Mouse (Mus musculus) c-Kit-positive CD71-positive TER-119-negative erythroid progenitor cells, embryonic 14.5 days (primary cell): ENCODE results near the gene Ctsr.
"Not testable (repeated sequence)": the region's sequence is repeated elsewhere in the genome, so short reads cannot be mapped to it uniquely, and the experiment has no call there.

Experiments used
- DNase-seq: peaks from one replicate; pipeline ENCODE4 v3.0.0-alpha.2; 2013; ENCODE audit warnings: low read depth

Gene Ctsr

DNA sequence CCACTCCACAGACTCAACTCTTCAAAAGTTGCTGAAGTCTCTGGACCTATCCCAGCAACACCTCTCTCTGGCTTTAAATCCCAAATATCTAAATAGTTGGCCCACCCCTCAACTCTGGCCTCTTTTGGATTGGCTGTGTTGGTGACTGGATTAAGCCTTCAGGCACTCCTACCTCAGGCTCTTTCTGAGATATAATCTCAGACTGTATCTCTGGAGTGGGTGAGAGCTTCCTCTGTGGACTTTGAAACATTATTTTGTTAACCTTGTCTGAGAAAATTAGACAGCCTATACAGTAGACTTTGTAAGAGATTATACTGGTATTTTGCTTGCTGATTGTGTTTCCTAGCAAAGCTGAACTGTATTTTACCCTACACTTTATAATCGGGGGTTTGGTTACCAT, at the start of gene Ctsr:
Gene Ctsr (minus strand): TSS at position 101 of the 400 bp plus-strand sequence.
- DNase-seq: no peak

DNA sequence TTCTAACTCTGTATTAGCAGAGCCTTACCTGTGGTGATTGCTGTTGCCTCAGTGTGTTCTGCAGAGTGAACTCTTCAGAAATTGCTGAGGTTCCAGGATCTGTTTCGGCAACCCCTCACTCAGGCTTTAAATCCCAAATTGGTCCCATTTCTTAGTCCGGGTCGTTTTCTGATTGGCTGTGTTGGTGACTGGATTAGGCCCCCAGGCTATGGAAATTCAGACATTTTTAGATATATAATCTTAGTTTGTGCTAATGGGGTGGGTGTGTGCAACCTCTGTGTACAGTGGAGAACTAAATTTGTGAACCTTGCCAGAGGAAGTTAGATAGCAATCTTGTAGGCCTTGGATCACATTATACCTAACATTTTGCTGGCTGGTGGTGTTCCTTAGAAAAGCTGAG, 39.3 kb upstream of the Ctsr start, which contains the start of gene Cts6:
Gene Cts6 (minus strand): TSS at position 101 of the 400 bp plus-strand sequence.
- DNase-seq: no peak

DNA sequence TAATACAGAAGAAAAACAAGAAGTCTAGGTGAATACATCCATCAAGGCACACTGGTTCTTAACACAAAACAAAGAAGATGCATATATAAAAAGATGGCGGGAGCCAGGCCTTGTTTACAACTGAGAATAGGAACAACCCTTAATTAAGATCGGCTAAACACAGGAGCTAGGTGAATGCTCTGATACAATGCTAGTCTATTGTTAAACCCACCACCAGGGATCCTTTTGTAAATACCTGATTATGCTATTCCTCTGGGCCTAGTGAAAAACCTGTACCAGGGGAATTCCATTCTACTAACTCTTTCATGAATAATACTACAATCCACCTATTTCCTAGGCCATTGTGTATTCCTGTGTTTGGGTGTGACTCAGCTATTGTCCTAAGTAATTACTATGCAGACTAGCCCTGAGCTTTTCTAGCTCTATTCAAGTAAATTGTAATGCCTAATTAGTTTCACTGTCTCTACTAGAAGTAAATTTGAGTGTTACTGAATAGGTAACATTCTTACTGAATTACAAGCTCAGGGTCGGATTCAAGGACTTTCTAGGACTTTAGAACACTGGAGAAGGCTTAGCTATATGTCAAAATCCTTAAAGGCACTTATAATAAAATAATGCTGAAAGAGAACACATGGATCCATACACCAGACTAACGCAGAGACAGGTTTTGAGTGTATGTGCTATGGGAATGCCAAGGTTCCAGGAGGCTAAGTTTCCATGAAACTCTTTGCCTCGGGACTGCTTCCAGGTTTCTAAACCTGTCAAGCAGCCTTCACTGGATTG, 21.3 kb upstream of the Ctsr start:
- not testable (repeated sequence) for DNase-seq

DNA sequence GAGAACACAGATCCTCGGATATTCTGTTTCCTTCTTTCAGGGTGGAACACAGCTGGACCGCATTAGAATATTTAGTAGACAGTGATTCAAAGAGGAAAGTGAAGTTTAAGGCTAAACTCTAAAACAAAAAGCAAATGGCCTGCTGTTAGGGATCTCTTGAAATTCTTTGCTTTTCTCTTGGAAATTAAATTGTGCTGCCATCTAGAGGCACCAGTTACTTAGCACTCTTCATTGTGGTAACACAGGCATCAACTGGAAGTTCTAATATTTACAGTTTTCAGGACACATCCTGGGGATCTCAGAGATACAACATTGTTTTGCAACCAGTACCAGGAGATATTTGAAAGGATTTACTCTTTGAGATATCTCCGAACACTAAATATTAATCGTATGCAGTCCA, 566 bp upstream of the Ctsr start:
- no peak for DNase-seq
